Mouse (Mus musculus) forelimb bud, embryonic 11.5 days (tissue): ENCODE results near the gene Olfr871.
"Not testable (repeated sequence)": the region's sequence is repeated elsewhere in the genome, so short reads cannot be mapped to it uniquely, and the experiment has no call there.

Source experiments
- DNase-seq: peaks from one replicate; pipeline ENCODE4 v3.0.0-alpha.2; 2012; ENCODE audit warnings: low read depth, low spot score

The Olfr871 gene

GRCm38 (mm10) chr9:20211907-20212306, at the start of gene Olfr871:
Olfr871 (plus strand) TSS chr9:20212207.
- DNase-seq = no peak

- no peak for DNase-seq
Observed at GRCm38 (mm10) chr9:20173957-20174356, 38.0 kb upstream of the Olfr871 start, which contains the start of gene Olfr870. Olfr870 (minus strand) TSS chr9:20174057.

GRCm38 (mm10) chr9:20179463-20179862, 32.5 kb upstream of the Olfr871 start:
- no peak for DNase-seq

- no peak for DNase-seq
Observed at GRCm38 (mm10) chr9:20202131-20202530, 9.9 kb upstream of the Olfr871 start.

GRCm38 (mm10) chr9:20203413-20203984, 8.5 kb upstream of the Olfr871 start:
- not testable (repeated sequence) for DNase-seq

- DNase-seq = no peak
Observed at GRCm38 (mm10) chr9:20210812-20211211, 1.2 kb upstream of the Olfr871 start.

GRCm38 (mm10) chr9:20211477-20211876, 530 bp upstream of the Olfr871 start:
- no peak for DNase-seq

GRCm38 (mm10) chr9:20236819-20237218, 24.8 kb downstream of the Olfr871 start, which contains the start of gene Olfr872:
Olfr872 (plus strand) TSS chr9:20237119.
- DNase-seq = no peak

GRCm38 (mm10) chr9:20237378-20237777, 25.4 kb downstream of the Olfr871 start:
- no peak for DNase-seq
